Mouse (Mus musculus) neural tube, embryonic 11.5 days (tissue): ENCODE data around the gene Lpcat3. TPM values are rescaled to one million over a fixed set of nuclear protein-coding genes. Genes with fewer than 3 reads are reported as not detected.
"Not testable (repeated sequence)": the region's sequence is repeated elsewhere in the genome, so short reads cannot be mapped to it uniquely, and the experiment has no call there.

ENCODE experiments used
- ATAC-seq: fragments of 200-750 bp; cut with Nextera tagmentation; 2 replicates; pipeline ENCODE4 v1.8.0; 2017; ENCODE audit warnings: moderate number of reproducible peaks, mild to moderate bottlenecking, moderate TSS enrichment, moderate library complexity; ENCODE audit not compliant: insufficient read depth, low FRiP score, low TSS enrichment
- DNase-seq: peaks from one replicate; pipeline ENCODE4 v3.0.0-alpha.2; 2015; ENCODE audit warnings: low spot score
- H3K27ac ChIP-seq: fragments of 300-500 bp; sonication (generic); 2 replicates; pipeline ENCODE4 v1.5.1; 2014; ENCODE audit warnings: low read depth, mild to moderate bottlenecking, low read length
- H3K27me3 ChIP-seq: fragments of 300-500 bp; sonication (generic); 2 replicates; pipeline ENCODE4 v1.6.1; 2014; ENCODE audit warnings: mild to moderate bottlenecking, low read length, mixed read lengths; ENCODE audit not compliant: control insufficient read depth, insufficient read depth
- H3K36me3 ChIP-seq: fragments of 300-500 bp; sonication (generic); 2 replicates; pipeline ENCODE4 v1.6.1; 2014; ENCODE audit warnings: mild to moderate bottlenecking, low read length, moderate library complexity, mixed read lengths; ENCODE audit not compliant: control insufficient read depth, insufficient read depth
- H3K4me1 ChIP-seq: fragments of 300-500 bp; sonication (generic); 2 replicates; pipeline ENCODE4 v1.6.1; 2014; ENCODE audit warnings: low read length, mixed read lengths; ENCODE audit not compliant: control insufficient read depth, insufficient read depth
- H3K4me2 ChIP-seq: fragments of 300-500 bp; sonication (generic); 2 replicates; pipeline ENCODE4 v1.6.1; 2014; ENCODE audit warnings: low read depth, mild to moderate bottlenecking, moderate library complexity
- H3K4me3 ChIP-seq: fragments of 300-500 bp; sonication (generic); 2 replicates; pipeline ENCODE4 v1.5.1; 2014; ENCODE audit warnings: low read depth, low read length
- H3K9ac ChIP-seq: fragments of 300-500 bp; sonication (generic); 2 replicates; pipeline ENCODE4 v1.6.1; 2014; ENCODE audit warnings: mild to moderate bottlenecking, low read length
- H3K9me3 ChIP-seq: fragments of 300-500 bp; sonication (generic); 2 replicates; pipeline ENCODE4 v1.6.1; 2016; ENCODE audit warnings: low read length; ENCODE audit not compliant: control insufficient read depth
- WGBS: fragments of 180-500 bp; shearing (Covaris S2); extraction: QIAGEN DNeasy Blood & Tissue Kit; methylation state at CpG from one replicate; pipeline ENCODE4 v1.1.7; 2014; 5-methylcytosine and 5-hydroxymethylcytosine counted together
- polyA plus RNA-seq: library from polyadenylated mRNA; unstranded; fragments of >200 nt; fragmentation: Nextera tagmentation; extraction: Ambion mirVana; gene quantifications from 2 replicates; pipeline ENCODE4 v1.2.1, GENCODE M21; 2014

Gene Lpcat3
- polyA plus RNA-seq, 1 experiment from 2014 or later = 42.2 TPM

DNA sequence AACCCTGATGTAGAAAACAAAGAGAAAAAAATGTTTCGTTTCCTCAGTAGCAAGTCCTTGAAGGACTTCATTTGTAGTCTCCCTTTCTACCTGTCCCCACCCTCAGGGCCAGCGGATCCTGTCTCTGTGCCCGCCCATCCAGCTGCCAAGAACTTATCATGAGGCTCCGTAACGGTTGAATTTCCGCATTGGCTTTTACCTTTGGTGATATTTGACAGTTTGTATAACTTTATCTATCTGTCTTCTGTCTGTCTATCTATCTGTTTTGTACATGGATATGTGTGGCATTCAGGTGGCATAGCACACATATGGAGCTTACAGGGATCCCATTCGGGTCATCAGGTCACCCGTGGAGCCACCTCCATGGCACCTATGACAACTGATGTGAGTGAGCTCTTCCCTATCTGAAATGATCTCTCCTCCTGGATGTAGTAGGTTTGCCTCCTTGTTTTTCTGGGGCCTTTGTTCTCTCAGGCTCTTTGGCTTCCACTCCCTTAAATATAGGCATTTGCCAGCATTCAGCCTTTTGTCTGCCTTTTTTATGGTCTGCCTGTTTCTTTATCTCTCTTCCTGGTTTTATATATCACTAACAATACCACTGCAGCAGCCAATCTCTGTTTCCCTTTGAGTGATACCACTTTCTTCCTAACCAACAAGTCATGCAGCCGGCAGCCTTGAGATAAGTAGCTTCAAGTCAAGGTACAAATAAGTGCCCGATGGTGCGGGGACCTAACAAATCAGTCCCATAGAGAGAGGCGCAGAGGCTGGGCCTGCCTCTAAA, 23.0 kb downstream of the Lpcat3 start:
- no peak overlapping the region for H3K4me3 ChIP-seq
- no peaks in the 10 kb centered on the region for H3K4me1 ChIP-seq
- DNase-seq (peak; percentile 5), ATAC-seq (no peak)
- H3K4me2 ChIP-seq = no peak overlapping the region
- no peaks in the 10 kb centered on the region for H3K36me3 ChIP-seq
- H3K27ac ChIP-seq = no peak overlapping the region
- WGBS = 81% methylated on average over 12 of the region's 12 CpGs
- no peaks in the 10 kb centered on the region for H3K27me3 ChIP-seq
- no peaks in the 10 kb centered on the region for H3K9me3 ChIP-seq
- H3K9ac ChIP-seq = no peak overlapping the region

GRCm38 (mm10) chr6:124686644-124687043, 23.8 kb downstream of the Lpcat3 start:
- 85% methylated on average over 1 of the region's 1 CpGs for WGBS
- not testable (repeated sequence) for H3K27ac ChIP-seq, ATAC-seq, DNase-seq, H3K4me1 ChIP-seq, H3K4me2 ChIP-seq, H3K27me3 ChIP-seq, H3K9me3 ChIP-seq, H3K9ac ChIP-seq, H3K36me3 ChIP-seq, H3K4me3 ChIP-seq

DNA sequence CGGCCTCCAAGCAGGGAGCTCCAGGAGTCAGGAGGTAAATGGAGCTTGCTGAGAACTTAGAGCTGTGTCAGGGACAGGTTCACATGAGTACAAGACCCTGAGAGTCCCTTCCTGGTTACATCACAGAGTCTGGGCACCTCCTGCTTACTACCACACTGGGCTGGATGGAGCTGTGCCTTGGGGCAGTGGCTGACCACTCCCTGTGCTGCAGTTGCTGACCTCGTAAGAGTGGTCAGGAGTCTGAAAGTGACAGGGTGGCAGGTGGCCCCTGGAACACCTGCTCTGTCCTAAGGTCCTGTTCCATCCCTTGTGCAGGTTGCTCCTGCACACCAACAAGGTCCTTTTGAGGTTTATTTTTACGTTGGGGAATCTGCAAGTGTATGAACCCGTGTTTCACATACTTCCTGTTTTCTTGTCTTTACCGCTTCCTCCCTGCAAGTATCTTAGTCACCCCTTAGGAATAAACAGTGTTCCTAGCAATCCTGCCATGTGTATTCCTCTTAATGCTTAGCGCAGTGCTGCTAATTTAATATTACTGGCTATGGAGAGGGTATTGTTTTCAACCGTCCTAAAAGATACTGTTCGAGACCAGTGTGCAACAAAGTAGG, 25.4 kb downstream of the Lpcat3 start:
- Histone ChIP-seq H3K27ac (no peak overlapping the region), H3K4me1 (no peaks in the 10 kb centered on the region), H3K27me3 (no peaks in the 10 kb centered on the region), H3K4me2 (no peak overlapping the region), H3K4me3 (no peak overlapping the region), H3K36me3 (no peaks in the 10 kb centered on the region), H3K9ac (no peak overlapping the region), H3K9me3 (no peaks in the 10 kb centered on the region)
- DNase-seq (no peak), ATAC-seq (no peak)
- 90% methylated on average over 8 of the region's 8 CpGs for WGBS

DNA sequence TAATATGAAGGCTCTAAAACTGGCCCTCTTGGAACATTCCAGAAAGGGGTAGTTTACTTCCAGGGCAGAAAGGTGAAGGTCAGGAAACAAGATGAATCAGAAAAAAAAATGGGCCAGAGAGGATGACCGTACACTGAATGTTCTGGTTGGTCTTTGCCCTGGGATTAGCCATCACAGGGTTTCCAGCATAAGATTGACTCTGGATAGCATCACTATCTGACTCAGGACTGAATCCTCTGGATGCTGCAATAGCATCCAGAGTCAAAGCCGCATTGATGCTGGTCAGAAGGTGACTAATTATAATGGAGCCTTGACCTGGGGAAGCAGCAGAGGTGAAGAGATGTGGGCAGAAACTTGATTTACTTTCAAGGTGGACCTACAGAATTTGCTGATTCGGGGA, 26.2 kb downstream of the Lpcat3 start:
- WGBS = 92% methylated on average over 3 of the region's 3 CpGs
- no peak for ATAC-seq

DNA sequence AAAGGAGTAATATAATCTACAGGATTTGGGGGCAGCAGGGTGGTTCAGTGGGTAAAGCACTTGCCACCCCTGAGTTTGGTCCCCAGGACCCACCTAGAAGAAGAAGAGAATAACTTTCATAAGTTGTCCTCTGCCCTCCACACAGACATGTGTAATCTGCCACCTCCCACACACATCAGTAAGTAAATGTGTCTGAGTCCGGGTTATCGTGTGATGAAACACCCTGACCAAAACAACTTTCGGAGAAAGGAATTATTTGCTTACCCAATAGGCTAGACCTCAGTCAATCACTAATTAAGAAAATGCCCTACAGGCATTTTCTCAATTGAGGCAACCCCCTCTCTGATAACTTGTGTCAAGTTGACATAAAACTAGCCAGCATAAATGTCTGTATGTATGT, 27.7 kb downstream of the Lpcat3 start:
- no peak overlapping the region for H3K27ac ChIP-seq
- no peak for DNase-seq
- H3K4me1 ChIP-seq = no peaks in the 10 kb centered on the region
- H3K4me2 ChIP-seq = no peak overlapping the region
- H3K27me3 ChIP-seq = no peaks in the 10 kb centered on the region
- H3K4me3 ChIP-seq = no peak overlapping the region
- H3K36me3 ChIP-seq = no peaks in the 10 kb centered on the region
- 92% methylated on average over 3 of the region's 3 CpGs for WGBS
- no peaks in the 10 kb centered on the region for H3K9me3 ChIP-seq
- ATAC-seq = no peak
- H3K9ac ChIP-seq = no peak overlapping the region

More for the DNA sequence above, 26.2 kb downstream of the Lpcat3 start:
- no peak for DNase-seq
- Histone ChIP-seq H3K36me3 (no peaks in the 10 kb centered on the region), H3K4me2 (no peak overlapping the region), H3K4me1 (no peaks in the 10 kb centered on the region), H3K4me3 (no peak overlapping the region), H3K27me3 (no peaks in the 10 kb centered on the region), H3K9me3 (no peaks in the 10 kb centered on the region), H3K9ac (no peak overlapping the region), H3K27ac (no peak overlapping the region)

- DNase-seq = no peak
Observed at GRCm38 (mm10) chr6:124693243-124693981, 30.6 kb downstream of the Lpcat3 start.

DNA sequence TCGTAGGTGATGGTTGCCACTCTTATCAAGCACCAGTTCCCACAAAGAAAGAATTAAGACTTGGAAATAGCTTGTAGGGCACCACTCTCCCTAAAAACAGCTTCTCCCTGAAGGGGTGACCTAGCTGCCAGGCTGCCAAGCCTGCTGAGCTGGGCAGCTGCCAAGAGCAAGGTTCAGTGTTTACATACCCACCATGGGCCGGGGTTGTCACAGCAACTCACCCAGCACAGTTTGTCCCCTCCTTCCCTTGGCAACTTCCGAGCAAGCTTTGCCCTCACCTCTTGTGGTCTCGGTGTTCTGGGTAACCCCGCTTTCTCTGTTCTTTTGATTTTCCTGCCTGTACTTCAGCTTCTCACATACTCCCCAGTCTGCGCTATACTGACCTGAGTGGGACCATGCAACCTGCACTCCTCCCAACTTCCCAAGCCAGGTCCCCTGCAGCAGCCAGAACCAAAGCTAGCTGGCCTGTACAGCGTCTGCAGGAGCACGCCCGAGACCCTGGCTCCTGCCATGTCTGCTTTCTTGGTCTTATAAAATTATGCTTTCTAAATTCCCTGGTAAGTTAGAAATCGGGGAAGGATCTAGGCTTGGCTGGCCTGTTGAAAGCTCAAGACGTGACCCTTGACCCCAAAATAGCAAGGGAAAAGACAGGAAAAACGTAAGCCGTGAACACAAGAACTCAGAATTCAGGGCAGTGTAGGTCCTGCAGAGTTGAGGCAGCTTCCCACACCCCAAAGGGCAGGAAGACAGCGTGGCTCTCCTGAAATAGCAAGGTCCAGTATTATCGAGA, 31.5 kb downstream of the Lpcat3 start:
- H3K27ac ChIP-seq = no peak overlapping the region
- no peaks in the 10 kb centered on the region for H3K4me1 ChIP-seq
- DNase-seq (no peak), ATAC-seq (no peak)
- H3K27me3 ChIP-seq = no peaks in the 10 kb centered on the region
- H3K9ac ChIP-seq = no peak overlapping the region
- no peaks in the 10 kb centered on the region for H3K36me3 ChIP-seq
- no peak overlapping the region for H3K4me3 ChIP-seq
- 86% methylated on average over 15 of the region's 15 CpGs for WGBS
- H3K9me3 ChIP-seq = no peaks in the 10 kb centered on the region
- no peak overlapping the region for H3K4me2 ChIP-seq

More at GRCm38 (mm10) chr6:124693243-124693981, 30.6 kb downstream of the Lpcat3 start:
- ATAC-seq = no peak
- no peaks in the 10 kb centered on the region for H3K9me3 ChIP-seq
- no peak overlapping the region for H3K9ac ChIP-seq
- H3K36me3 ChIP-seq = no peaks in the 10 kb centered on the region
- H3K4me2 ChIP-seq = no peak overlapping the region
- no peaks in the 10 kb centered on the region for H3K4me1 ChIP-seq
- no peaks in the 10 kb centered on the region for H3K27me3 ChIP-seq
- no peak overlapping the region for H3K27ac ChIP-seq
- 72% methylated on average over 15 of the region's 15 CpGs for WGBS
- no peak overlapping the region for H3K4me3 ChIP-seq

DNA sequence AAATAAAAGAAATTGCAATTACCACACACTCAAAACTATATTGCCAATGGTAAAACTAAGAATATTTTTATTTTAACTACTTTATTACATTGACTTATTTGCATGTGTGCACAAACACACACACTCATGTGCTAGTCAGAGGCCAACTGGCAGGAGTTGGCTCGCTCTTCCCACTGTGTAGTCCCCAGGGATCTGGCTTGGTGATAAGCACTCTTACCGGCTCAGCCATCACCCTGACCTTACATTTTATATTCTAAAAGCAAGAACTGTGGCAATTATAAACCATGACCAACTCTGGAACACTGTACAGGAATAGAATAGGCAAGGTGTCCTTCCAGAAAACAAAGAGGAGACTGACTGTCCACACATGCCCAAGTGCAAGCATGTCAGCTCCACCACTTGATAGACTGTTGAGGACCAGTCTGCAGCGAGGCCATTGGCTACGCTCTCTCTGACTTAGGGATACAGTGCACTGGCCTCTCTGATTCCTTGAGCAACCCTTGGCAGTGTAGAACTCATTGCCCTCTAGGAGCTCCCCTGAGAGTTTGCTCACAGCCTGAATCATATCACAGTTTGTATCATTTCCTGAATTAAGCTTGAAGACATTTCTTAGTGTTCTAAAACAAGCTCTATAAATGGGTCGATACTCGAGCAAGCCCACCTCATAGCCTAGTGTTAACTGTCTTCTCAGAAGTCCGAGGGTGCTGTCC, 33.8 kb downstream of the Lpcat3 start:
- Histone ChIP-seq H3K4me2 (no peak overlapping the region), H3K4me1 (no peaks in the 10 kb centered on the region), H3K27me3 (no peaks in the 10 kb centered on the region), H3K27ac (no peak overlapping the region), H3K9me3 (no peaks in the 10 kb centered on the region), H3K36me3 (no peaks in the 10 kb centered on the region), H3K9ac (no peak overlapping the region), H3K4me3 (no peak overlapping the region)
- ATAC-seq (no peak), DNase-seq (no peak)
- WGBS = 90% methylated on average over 7 of the region's 7 CpGs
